Mouse (Mus musculus) liver, embryonic 14.5 days (tissue): ENCODE results near the gene Lhx2.

ENCODE experiments used
- CTCF ChIP-seq: IDR thresholded peaks from 2 replicates; pipeline ENCODE4 v1.5.1; 2016; ENCODE audit warnings: antibody characterized with exemption, low read depth, control low read depth
- EP300 ChIP-seq: IDR thresholded peaks from 2 replicates; pipeline ENCODE4 v1.6.1; 2016; ENCODE audit warnings: antibody characterized with exemption, low read depth

- TF ChIP-seq CTCF (no peak), EP300 (no peak)
Measured at GRCm38 (mm10) chr2:38337091-38337640, 1.9 kb upstream of the Lhx2 start.
